In genomic region chr8:105342768-105343167, GRCm38 (mm10) we compare ENCODE assay signal across 26 mouse cellular contexts. TPM values are rescaled to one million over a fixed set of nuclear protein-coding genes. Genes with fewer than 3 reads are reported as not detected.
DNase-seq lines count a peak whose midpoint lies in the region; ATAC-seq and TF ChIP-seq lines count a peak whose summit lies in the region.
"Had no signal": no experiment of that assay in that cellular context is flagged by ENCODE, and none has a peak within 500 bp of the region (broad histone marks: within the 10 kb centered on the region; RNA-seq: fewer than 3 reads in every experiment).

No protein-coding gene starts in this region.

- H3K4me1 ChIP-seq in lung, embryonic 14.5 days (ENCODE audit: insufficient read depth): peaks cover 45% of the 10 kb centered on the region
- peaks cover 40% of the 10 kb centered on the region for H3K4me1 ChIP-seq in lung, adult 2 months (ENCODE audit: control insufficient read depth, insufficient read depth, low read length)
- H3K4me1 ChIP-seq in lung, postnatal 0 days (ENCODE audit: insufficient read depth, low read depth, low read length): peaks cover 53% of the 10 kb centered on the region
- H3K4me1 ChIP-seq in MEL (ENCODE audit: control insufficient read depth in 1 of 2, insufficient read depth in 2 of 2, low read length in 2 of 2): peaks cover 25 to 73% of the 10 kb centered on the region in 2 experiments

- no peaks in the 10 kb centered on the region for H3K27me3 ChIP-seq in lung, embryonic 14.5 days (ENCODE audit: insufficient read depth, low read length)
- H3K27me3 ChIP-seq in lung, postnatal 0 days (replicated peaks; ENCODE audit: insufficient read depth, low read length): no peaks in the 10 kb centered on the region
- no peaks in the 10 kb centered on the region for H3K27me3 ChIP-seq in MEL (ENCODE audit: control insufficient read depth in 1 of 2, insufficient read depth in 2 of 2, low read length in 2 of 2)
- H3K27me3 ChIP-seq: embryonic facial prominence, embryonic 13.5 days; forebrain, embryonic 15.5 days; hindbrain, embryonic 15.5 days had no signal

- H3K4me2 ChIP-seq in lung, embryonic 14.5 days: peak overlapping the region; percentile 90
- peak overlapping the region; percentile 100; the same call in 1 of the 2 replicates for H3K4me2 ChIP-seq in lung, postnatal 0 days (replicated peaks; ENCODE audit: low read depth, low read length)
- H3K4me2 ChIP-seq: embryonic facial prominence, embryonic 13.5 days; forebrain, embryonic 12.5 days; forebrain, embryonic 15.5 days; hindbrain, embryonic 12.5 days; hindbrain, embryonic 15.5 days had no signal

- peak overlapping the region; percentile 96 for H3K27ac ChIP-seq in lung, embryonic 14.5 days (ENCODE audit: low read depth)
- H3K27ac ChIP-seq in lung, postnatal 0 days (ENCODE audit: low read length): peak overlapping the region; percentile 87
- no peak overlapping the region for H3K27ac ChIP-seq in MEL (ENCODE audit: control insufficient read depth, low read depth, low read length)
- H3K27ac ChIP-seq: embryonic facial prominence, embryonic 10.5 days; embryonic facial prominence, embryonic 13.5 days; forebrain, embryonic 12.5 days; forebrain, embryonic 15.5 days; hindbrain, embryonic 12.5 days; hindbrain, embryonic 15.5 days had no signal

- 57% methylated on average over 4 of the region's 4 CpGs for WGBS in lung, embryonic 14.5 days
- WGBS in lung, adult 2 months: 59% methylated on average over 4 of the region's 4 CpGs
- 55% methylated on average over 4 of the region's 4 CpGs for WGBS in lung, postnatal 0 days

- no peak for TF ChIP-seq CTCF in lung, embryonic 14.5 days (IDR thresholded peaks at IDR 0.05; ENCODE audit: low read depth)
- no peak for TF ChIP-seq CTCF in lung, adult 2 months (IDR thresholded peaks at IDR 0.05; ENCODE audit: insufficient read depth, low read length)
- no peak for TF ChIP-seq CTCF in lung, postnatal 0 days (IDR thresholded peaks at IDR 0.05)
- no peak for TF ChIP-seq CTCF in MEL (IDR thresholded peaks at IDR 0.05 in 2 of 3, conservative IDR thresholded peaks at IDR 0.05 in 1 of 3; ENCODE audit: control insufficient read depth in 1 of 3, insufficient read depth in 1 of 3, low read depth in 2 of 3, low read length in 3 of 3, poor library complexity in 1 of 3, severe bottlenecking in 1 of 3)

- peaks cover 4% of the 10 kb centered on the region; the same call in 1 of the 2 replicates for H3K79me2 ChIP-seq in MEL (ENCODE audit: control insufficient read depth, insufficient read depth, low read length, poor library complexity)

- no peak for DNase-seq in lung, embryonic 14.5 days
- DNase-seq in lung, adult 2 months: no peak
- no peak for DNase-seq in lung, postnatal 0 days (ENCODE audit: low spot score)
- DNase-seq in lung, postnatal 10 days: no peak
- no peak for DNase-seq in MEL (ENCODE audit: low read depth, low spot score)
- no peak for DNase-seq in ovary, postnatal 14 days (ENCODE audit: low spot score)
- DNase-seq: adrenal gland, adult 8-10 months; adrenal gland, postnatal 25 days; cerebellum, adult 11-12 months; cerebellum, adult 8-10 months; cerebellum, postnatal 10 days; cerebellum, postnatal 36 days; embryo, embryonic 11 days; gastrocnemius, postnatal 25 days; heart, adult 18-20 months had no signal

- peaks cover 39% of the 10 kb centered on the region for H3K36me3 ChIP-seq in lung, embryonic 14.5 days (ENCODE audit: insufficient read depth)
- H3K36me3 ChIP-seq in lung, postnatal 0 days (ENCODE audit: insufficient read depth, low read length): peaks cover 11% of the 10 kb centered on the region; the same call in 1 of the 2 replicates
- peaks cover 0 to 53% of the 10 kb centered on the region in 2 experiments; a peak in 2 of 4 replicates for H3K36me3 ChIP-seq in MEL (ENCODE audit: control insufficient read depth in 1 of 2, insufficient read depth in 2 of 2, low read length in 2 of 2)
- H3K36me3 ChIP-seq: forebrain, embryonic 12.5 days; forebrain, embryonic 15.5 days; hindbrain, embryonic 12.5 days; hindbrain, embryonic 15.5 days had no signal

- TF ChIP-seq EP300 in lung, postnatal 0 days (IDR thresholded peaks at IDR 0.05): no peak
- peak in 1 of 2 experiments; percentile 48; a peak in 1 of 4 replicates for TF ChIP-seq EP300 in MEL (IDR thresholded peaks at IDR 0.05; ENCODE audit: low read depth in 1 of 2, low read length in 2 of 2)

- H3K9me3 ChIP-seq in lung, embryonic 14.5 days (ENCODE audit: low read depth, low read length): no peaks in the 10 kb centered on the region
- no peaks in the 10 kb centered on the region for H3K9me3 ChIP-seq in lung, postnatal 0 days (ENCODE audit: low read length)
- no peaks in the 10 kb centered on the region for H3K9me3 ChIP-seq in MEL (replicated peaks; ENCODE audit: insufficient read depth, low read length)
- H3K9me3 ChIP-seq: embryonic facial prominence, embryonic 10.5 days; embryonic facial prominence, embryonic 13.5 days; forebrain, embryonic 12.5 days; forebrain, embryonic 15.5 days; hindbrain, embryonic 12.5 days; hindbrain, embryonic 15.5 days had no signal

- no peak for ATAC-seq in lung, embryonic 14.5 days (ENCODE audit: insufficient read depth)
- no peak for ATAC-seq in lung, postnatal 0 days
- ATAC-seq: activated CD4-positive, CD25-positive, alpha-beta regulatory T cell, adult 4 months; CD4-positive, CD25-positive, alpha-beta regulatory T cell, adult 4 months; forebrain, embryonic 15.5 days had no signal

- H3K4me3 ChIP-seq in lung, embryonic 14.5 days (ENCODE audit: low read depth, low read length): peak overlapping the region; percentile 10; the same call in 1 of the 2 replicates
- no peak overlapping the region for H3K4me3 ChIP-seq in lung, adult 2 months (replicated peaks; ENCODE audit: extremely low read depth, low read depth, low read length)
- H3K4me3 ChIP-seq in lung, postnatal 0 days (ENCODE audit: low read depth, low read length): no peak overlapping the region
- no peak overlapping the region for H3K4me3 ChIP-seq in MEL (ENCODE audit: control insufficient read depth in 1 of 2, insufficient read depth in 1 of 2, low read depth in 2 of 2, low read length in 2 of 2)
- H3K4me3 ChIP-seq: embryonic facial prominence, embryonic 10.5 days; embryonic facial prominence, embryonic 13.5 days; erythroblast, embryonic 14.5 days; forebrain, embryonic 12.5 days; forebrain, embryonic 15.5 days; hindbrain, embryonic 12.5 days; hindbrain, embryonic 15.5 days had no signal

- no peak for TF ChIP-seq POLR2A in lung, adult 2 months (IDR thresholded peaks at IDR 0.05; ENCODE audit: borderline replicate concordance, extremely low read depth, low read depth, low read length)
- no peak for TF ChIP-seq POLR2A in MEL (IDR thresholded peaks at IDR 0.05; ENCODE audit: control insufficient read depth in 1 of 2, insufficient read depth in 1 of 2, low read depth in 1 of 2, low read length in 2 of 2, poor library complexity in 1 of 2)

- H3K9ac ChIP-seq in lung, embryonic 14.5 days: no peak overlapping the region; the same call in none of the 2 replicates
- no peak overlapping the region for H3K9ac ChIP-seq in lung, postnatal 0 days (replicated peaks; ENCODE audit: low read depth)
- no peak overlapping the region for H3K9ac ChIP-seq in MEL (ENCODE audit: control insufficient read depth, low read depth, low read length, poor library complexity, severe bottlenecking)
- H3K9ac ChIP-seq: embryonic facial prominence, embryonic 13.5 days; forebrain, embryonic 12.5 days; forebrain, embryonic 15.5 days; hindbrain, embryonic 12.5 days; hindbrain, embryonic 15.5 days had no signal

- no peak for TF ChIP-seq RAD21 in MEL (IDR thresholded peaks at IDR 0.05; ENCODE audit: low read depth, low read length)

TF ChIP-seq in MEL, 35 proteins besides CTCF, POLR2A, EP300 and RAD21 (continues in another document):
- TF ChIP-seq POLR2AphosphoS5 (IDR thresholded peaks at IDR 0.05; ENCODE audit: borderline replicate concordance, low read depth, low read length): no peak
- TF ChIP-seq GATA1 (IDR thresholded peaks at IDR 0.05; ENCODE audit: low read depth, low read length): peak; percentile 85

RNA-seq across cellular contexts. Expression of gene Fhod1, which starts 5.0 kb away (rescaled TPM):
- 15.8 and 18.8 TPM in 2 replicates for polyA plus RNA-seq in lung, embryonic 14.5 days (2014; fragmentation: Nextera tagmentation; extraction: Ambion mirVana)
- 89.2 and 114 TPM in 2 replicates for polyA plus RNA-seq in lung, adult 2 months (2012; rRNA removed)
- 8.7 and 10.5 TPM in 2 replicates for polyA plus RNA-seq in lung, postnatal 0 days (2015; fragmentation: Nextera tagmentation; extraction: Ambion mirVana)
- total RNA-seq in MEL (2012; rRNA removed): 2.5 and 2.8 TPM in 2 replicates
- polyA plus RNA-seq in MEL (2012; ENCODE audit: insufficient read depth in 1 of 2, insufficient read length in 2 of 2, low read depth in 1 of 2, low replicate concordance in 2 of 2, missing spikeins in 1 of 2): 10 to 100 TPM in 1 of 2 experiments, not detected in 1; 10.9 TPM

RNA-seq across cellular contexts. Expression of gene Slc9a5, which starts 5.9 kb away (rescaled TPM):
- 9.9 and 10.9 TPM in 2 replicates for polyA plus RNA-seq in lung, embryonic 14.5 days (2014; fragmentation: Nextera tagmentation; extraction: Ambion mirVana)
- polyA plus RNA-seq in lung, adult 2 months (2012; rRNA removed): 7.4 and 8.1 TPM in 2 replicates
- 1.7 and 1.9 TPM in 2 replicates for polyA plus RNA-seq in lung, postnatal 0 days (2015; fragmentation: Nextera tagmentation; extraction: Ambion mirVana)
- 0.12 and 0.20 TPM in 2 replicates for total RNA-seq in MEL (2012; rRNA removed)
- polyA plus RNA-seq in MEL (2012; ENCODE audit: insufficient read depth in 1 of 2, insufficient read length in 2 of 2, low read depth in 1 of 2, low replicate concordance in 2 of 2, missing spikeins in 1 of 2): 1 to 10 TPM in 1 of 2 experiments, not detected in 1; 1.9 TPM
- polyA plus RNA-seq: erythroblast, embryonic 14.5 days had no signal

RNA-seq across cellular contexts. Expression of gene Tmem208, which starts 16.6 kb away (rescaled TPM):
- polyA plus RNA-seq in lung, embryonic 14.5 days (2014; fragmentation: Nextera tagmentation; extraction: Ambion mirVana): 108 and 115 TPM in 2 replicates
- 86.2 and 104 TPM in 2 replicates for polyA plus RNA-seq in lung, adult 2 months (2012; rRNA removed)
- polyA plus RNA-seq in lung, postnatal 0 days (2015; fragmentation: Nextera tagmentation; extraction: Ambion mirVana): 116 and 141 TPM in 2 replicates
- 123 and 149 TPM in 2 replicates for total RNA-seq in MEL (2012; rRNA removed)
- 10 to 100 TPM in 1 of 2 experiments, not detected in 1; 94.5 TPM for polyA plus RNA-seq in MEL (2012; ENCODE audit: insufficient read depth in 1 of 2, insufficient read length in 2 of 2, low read depth in 1 of 2, low replicate concordance in 2 of 2, missing spikeins in 1 of 2)

RNA-seq across cellular contexts. Expression of gene Lrrc29, which starts 16.7 kb away (rescaled TPM):
- polyA plus RNA-seq in lung, embryonic 14.5 days (2014; fragmentation: Nextera tagmentation; extraction: Ambion mirVana): 2.7 and 3.1 TPM in 2 replicates
- polyA plus RNA-seq in lung, adult 2 months (2012; rRNA removed): 7.6 and 13.2 TPM in 2 replicates
- polyA plus RNA-seq in lung, postnatal 0 days (2015; fragmentation: Nextera tagmentation; extraction: Ambion mirVana): 4.2 and 7.5 TPM in 2 replicates
- 2.6 and 3.2 TPM in 2 replicates for total RNA-seq in MEL (2012; rRNA removed)
- polyA plus RNA-seq in MEL (2012; ENCODE audit: insufficient read depth in 1 of 2, insufficient read length in 2 of 2, low read depth in 1 of 2, low replicate concordance in 2 of 2, missing spikeins in 1 of 2): 1 to 10 TPM in 1 of 2 experiments, not detected in 1; 6.1 TPM

RNA-seq across cellular contexts. Expression of gene Plekhg4, which starts 30.3 kb away (rescaled TPM):
- 1.8 and 1.9 TPM in 2 replicates for polyA plus RNA-seq in lung, embryonic 14.5 days (2014; fragmentation: Nextera tagmentation; extraction: Ambion mirVana)
- 0.25 and 0.36 TPM in 2 replicates for polyA plus RNA-seq in lung, adult 2 months (2012; rRNA removed)
- polyA plus RNA-seq in lung, postnatal 0 days (2015; fragmentation: Nextera tagmentation; extraction: Ambion mirVana): 0.20 and 0.26 TPM in 2 replicates
- total RNA-seq in MEL (2012; rRNA removed): not detected in 2 replicates
- polyA plus RNA-seq in MEL (2012; ENCODE audit: insufficient read depth in 1 of 2, insufficient read length in 2 of 2, low read depth in 1 of 2, low replicate concordance in 2 of 2, missing spikeins in 1 of 2): under 1 TPM in 1 of 2 experiments, not detected in 1; 0.10 TPM
- total RNA-seq: heart, adult 18-20 months; heart, postnatal 25 days; hematopoietic stem cell, adult 5-6 weeks had no signal
- polyA plus RNA-seq: CD4-positive, CD25-positive, alpha-beta regulatory T cell, adult 4 months; erythroblast, embryonic 14.5 days had no signal
